Mouse (Mus musculus): ENCODE results near the gene Gm20388. TPM values are rescaled to one million over a fixed set of nuclear protein-coding genes. Genes with fewer than 3 reads are reported as not detected.

Gene Gm20388
- polyA plus RNA-seq, 1 experiment from 2014 or later: not detected

GRCm38 (mm10) chr8:122620446-122620845 lies 2709.8 kb downstream of the Gm20388 start:
- no peak overlapping the region for H3K9ac ChIP-seq (ENCODE audit: low read depth, low read length)
- no peak for ATAC-seq

GRCm38 (mm10) chr8:122622727-122623126 lies 2712.1 kb downstream of the Gm20388 start, which contains the start of gene Pabpn1l:
Gene Pabpn1l, minus strand, starts transcription at chr8:122622739.
- Histone ChIP-seq H3K4me1 (replicated peaks; ENCODE audit: control insufficient read depth, insufficient read depth, low read length) (peaks cover 6% of the 10 kb centered on the region), H3K9me3 (ENCODE audit: control insufficient read depth) (no peaks in the 10 kb centered on the region), H3K27ac (ENCODE audit: low read depth, low read length) (no peak within 1 kb of the TSS), H3K27me3 (replicated peaks; ENCODE audit: control insufficient read depth, insufficient read depth, low read length) (no peaks in the 10 kb centered on the region), H3K4me3 (ENCODE audit: low read depth, low read length) (no peak within 1 kb of the TSS), H3K9ac (ENCODE audit: low read depth, low read length) (no peak within 1 kb of the TSS), H3K36me3 (ENCODE audit: control insufficient read depth, insufficient read depth) (no peaks in the 10 kb centered on the region), H3K4me2 (replicated peaks; ENCODE audit: low read depth) (no peak within 1 kb of the TSS)
- TF ChIP-seq CTCF (IDR thresholded peaks at IDR 0.05; ENCODE audit: low read depth): no peak
- 41% methylated on average over 6 of the region's 6 CpGs for WGBS
- no peak for ATAC-seq

More at GRCm38 (mm10) chr8:122620446-122620845, 2709.8 kb downstream of the Gm20388 start:
- WGBS: 46% methylated on average over 5 of the region's 5 CpGs
- Histone ChIP-seq H3K4me2 (replicated peaks; ENCODE audit: low read depth) (no peak overlapping the region), H3K9me3 (ENCODE audit: control insufficient read depth) (no peaks in the 10 kb centered on the region), H3K4me3 (ENCODE audit: low read depth, low read length) (no peak overlapping the region), H3K27me3 (replicated peaks; ENCODE audit: control insufficient read depth, insufficient read depth, low read length) (no peaks in the 10 kb centered on the region), H3K4me1 (replicated peaks; ENCODE audit: control insufficient read depth, insufficient read depth, low read length) (peaks cover 6% of the 10 kb centered on the region), H3K36me3 (ENCODE audit: control insufficient read depth, insufficient read depth) (peaks cover 8% of the 10 kb centered on the region; the same call in 1 of the 2 replicates), H3K27ac (ENCODE audit: low read depth, low read length) (no peak overlapping the region)
- no peak for TF ChIP-seq CTCF (IDR thresholded peaks at IDR 0.05; ENCODE audit: low read depth)

- no peak for ATAC-seq
- no peaks in the 10 kb centered on the region for H3K27me3 ChIP-seq (replicated peaks; ENCODE audit: control insufficient read depth, insufficient read depth, low read length)
- no peaks in the 10 kb centered on the region for H3K9me3 ChIP-seq (ENCODE audit: control insufficient read depth)
- no peak overlapping the region for H3K4me2 ChIP-seq (replicated peaks; ENCODE audit: low read depth)
- no peaks in the 10 kb centered on the region for H3K36me3 ChIP-seq (ENCODE audit: control insufficient read depth, insufficient read depth)
- peaks cover 6% of the 10 kb centered on the region for H3K4me1 ChIP-seq (replicated peaks; ENCODE audit: control insufficient read depth, insufficient read depth, low read length)
- H3K9ac ChIP-seq (ENCODE audit: low read depth, low read length): no peak overlapping the region
- no peak overlapping the region for H3K4me3 ChIP-seq (ENCODE audit: low read depth, low read length)
- H3K27ac ChIP-seq (ENCODE audit: low read depth, low read length): no peak overlapping the region
- TF ChIP-seq CTCF (IDR thresholded peaks at IDR 0.05; ENCODE audit: low read depth): no peak
- WGBS: 86% methylated on average over 17 of the region's 17 CpGs
Measured at GRCm38 (mm10) chr8:122623844-122624642, 2713.4 kb downstream of the Gm20388 start.

GRCm38 (mm10) chr8:122624653-122625052 lies 2714.0 kb downstream of the Gm20388 start:
- no peaks in the 10 kb centered on the region for H3K36me3 ChIP-seq (ENCODE audit: control insufficient read depth, insufficient read depth)
- no peak overlapping the region for H3K4me3 ChIP-seq (ENCODE audit: low read depth, low read length)
- no peak for ATAC-seq
- H3K27me3 ChIP-seq (replicated peaks; ENCODE audit: control insufficient read depth, insufficient read depth, low read length): no peaks in the 10 kb centered on the region
- no peak overlapping the region for H3K27ac ChIP-seq (ENCODE audit: low read depth, low read length)
- H3K4me2 ChIP-seq (replicated peaks; ENCODE audit: low read depth): no peak overlapping the region
- H3K9ac ChIP-seq (ENCODE audit: low read depth, low read length): no peak overlapping the region
- H3K9me3 ChIP-seq (ENCODE audit: control insufficient read depth): no peaks in the 10 kb centered on the region
- peaks cover 6% of the 10 kb centered on the region for H3K4me1 ChIP-seq (replicated peaks; ENCODE audit: control insufficient read depth, insufficient read depth, low read length)
- TF ChIP-seq CTCF (IDR thresholded peaks at IDR 0.05; ENCODE audit: low read depth): peak; percentile 54
- 76% methylated on average over 5 of the region's 5 CpGs for WGBS

- no peak overlapping the region for H3K4me3 ChIP-seq (ENCODE audit: low read depth, low read length)
- no peaks in the 10 kb centered on the region for H3K27me3 ChIP-seq (replicated peaks; ENCODE audit: control insufficient read depth, insufficient read depth, low read length)
- 65% methylated on average over 9 of the region's 9 CpGs for whole genome bisulfite sequencing
- H3K9me3 ChIP-seq (ENCODE audit: control insufficient read depth): no peaks in the 10 kb centered on the region
- H3K27ac ChIP-seq (ENCODE audit: low read depth, low read length): no peak overlapping the region
- peaks cover 6% of the 10 kb centered on the region for H3K4me1 ChIP-seq (replicated peaks; ENCODE audit: control insufficient read depth, insufficient read depth, low read length)
- no peak for ATAC-seq
- no peak for TF ChIP-seq CTCF (IDR thresholded peaks at IDR 0.05; ENCODE audit: low read depth)
- no peak overlapping the region for H3K9ac ChIP-seq (ENCODE audit: low read depth, low read length)
- no peak overlapping the region for H3K4me2 ChIP-seq (replicated peaks; ENCODE audit: low read depth)
- no peaks in the 10 kb centered on the region for H3K36me3 ChIP-seq (ENCODE audit: control insufficient read depth, insufficient read depth)
Measured at GRCm38 (mm10) chr8:122625811-122626210, 2715.2 kb downstream of the Gm20388 start.

- no peak overlapping the region for H3K27ac ChIP-seq (ENCODE audit: low read depth, low read length)
- no peaks in the 10 kb centered on the region for H3K36me3 ChIP-seq (ENCODE audit: control insufficient read depth, insufficient read depth)
- no peak for ATAC-seq
- peaks cover 6% of the 10 kb centered on the region for H3K4me1 ChIP-seq (replicated peaks; ENCODE audit: control insufficient read depth, insufficient read depth, low read length)
- H3K9me3 ChIP-seq (ENCODE audit: control insufficient read depth): no peaks in the 10 kb centered on the region
- TF ChIP-seq CTCF (IDR thresholded peaks at IDR 0.05; ENCODE audit: low read depth): no peak
- no peak overlapping the region for H3K4me3 ChIP-seq (ENCODE audit: low read depth, low read length)
- H3K27me3 ChIP-seq (replicated peaks; ENCODE audit: control insufficient read depth, insufficient read depth, low read length): no peaks in the 10 kb centered on the region
- no peak overlapping the region for H3K4me2 ChIP-seq (replicated peaks; ENCODE audit: low read depth)
- WGBS: 79% methylated on average over 2 of the region's 2 CpGs
- H3K9ac ChIP-seq (ENCODE audit: low read depth, low read length): no peak overlapping the region
Measured at GRCm38 (mm10) chr8:122626896-122627295, 2716.3 kb downstream of the Gm20388 start.
